Mouse (Mus musculus): ENCODE measurements around the gene Lrrc32.

DNA sequence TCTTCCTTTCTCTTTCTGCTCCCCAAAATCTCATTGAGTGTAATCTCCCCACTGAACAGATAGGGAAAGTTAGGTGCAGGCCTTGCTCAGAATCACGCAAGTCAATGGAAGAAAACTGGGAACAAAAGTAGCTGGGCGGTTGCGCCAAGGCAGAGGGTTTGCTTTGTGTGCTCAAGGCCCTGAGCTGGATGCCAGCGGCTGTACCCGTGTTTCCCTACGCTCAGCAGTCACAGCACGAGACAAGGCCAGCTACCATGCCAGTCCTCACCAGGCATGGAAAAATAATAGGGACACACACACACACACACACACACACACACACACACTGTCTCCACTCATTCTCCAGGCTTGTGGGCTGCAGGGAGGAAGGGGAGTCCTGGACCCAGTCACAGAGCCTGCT, 12.0 kb downstream of the Lrrc32 start:
- TF ChIP-seq CTCF (IDR thresholded peaks at IDR 0.05; ENCODE audit: control insufficient read depth, insufficient read depth, low read length) (no peak), POLR2A (IDR thresholded peaks at IDR 0.05; ENCODE audit: borderline replicate concordance, control insufficient read depth, low read depth, low read length) (no peak)

Measured in bone marrow, adult 2 months (tissue).